Mouse (Mus musculus) forebrain, embryonic 10.5 days (tissue): ENCODE measurements around the gene Rab29. TPM values are rescaled to one million over a fixed set of nuclear protein-coding genes. Genes with fewer than 3 reads are reported as not detected.
"Not testable (repeated sequence)": the region's sequence is repeated elsewhere in the genome, so short reads cannot be mapped to it uniquely, and the experiment has no call there.

Source experiments
- DNase-seq: peaks from one replicate; pipeline ENCODE4 v3.0.0-alpha.2; 2017; ENCODE audit warnings: low spot score; ENCODE audit errors: extremely low spot score
- H3K27ac ChIP-seq: fragments of 300-500 bp; sonication (generic); 2 replicates; pipeline ENCODE4 v1.5.1; 2016; ENCODE audit warnings: mild to moderate bottlenecking
- H3K27me3 ChIP-seq: fragments of 300-500 bp; sonication (generic); 2 replicates; pipeline ENCODE4 v1.6.1; 2016; ENCODE audit warnings: mild to moderate bottlenecking; ENCODE audit not compliant: poor library complexity, severe bottlenecking
- H3K36me3 ChIP-seq: fragments of 300-500 bp; sonication (generic); replicated peaks from 2 replicates; pipeline ENCODE4 v1.6.1; 2016; ENCODE audit warnings: mild to moderate bottlenecking, moderate library complexity
- H3K4me1 ChIP-seq: fragments of 300-500 bp; sonication (generic); 2 replicates; pipeline ENCODE4 v1.6.1; 2016
- H3K4me3 ChIP-seq: fragments of 300-500 bp; sonication (generic); 2 replicates; pipeline ENCODE4 v1.5.1; 2016; ENCODE audit warnings: mild to moderate bottlenecking, moderate library complexity
- H3K9me3 ChIP-seq: fragments of 300-500 bp; sonication (generic); 2 replicates; pipeline ENCODE4 v1.6.1; 2016; ENCODE audit warnings: mild to moderate bottlenecking, moderate library complexity
- WGBS: fragments of 180-500 bp; shearing (Covaris S2); methylation state at CpG from one replicate; pipeline ENCODE4 v1.1.7; 2016; 5-methylcytosine and 5-hydroxymethylcytosine counted together
- polyA plus RNA-seq: library from polyadenylated mRNA; unstranded; fragments of >200 nt; fragmentation: Nextera tagmentation; extraction: Ambion mirVana; gene quantifications from 2 replicates; pipeline ENCODE4 v1.2.1, GENCODE M21; 2016

Gene Rab29
- 9.2 and 10.4 TPM in 2 replicates for polyA plus RNA-seq

GRCm38 (mm10) chr1:131867093-131867945 lies at the start of gene Rab29:
Gene Rab29 (plus strand): TSS chr1:131867224.
- H3K9me3 ChIP-seq, result no peaks in the 10 kb centered on the region
- H3K27ac ChIP-seq, result peak within 1 kb of the TSS; percentile 68
- WGBS, result 2% methylated on average over 46 of the region's 46 CpGs
- H3K4me3 ChIP-seq, result peak within 1 kb of the TSS; percentile 64
- no peaks in the 10 kb centered on the region for H3K36me3 ChIP-seq
- H3K27me3 ChIP-seq, result peaks cover 17% of the 10 kb centered on the region
- peak; percentile 89 for DNase-seq
- H3K4me1 ChIP-seq, result peaks cover 10% of the 10 kb centered on the region

DNA sequence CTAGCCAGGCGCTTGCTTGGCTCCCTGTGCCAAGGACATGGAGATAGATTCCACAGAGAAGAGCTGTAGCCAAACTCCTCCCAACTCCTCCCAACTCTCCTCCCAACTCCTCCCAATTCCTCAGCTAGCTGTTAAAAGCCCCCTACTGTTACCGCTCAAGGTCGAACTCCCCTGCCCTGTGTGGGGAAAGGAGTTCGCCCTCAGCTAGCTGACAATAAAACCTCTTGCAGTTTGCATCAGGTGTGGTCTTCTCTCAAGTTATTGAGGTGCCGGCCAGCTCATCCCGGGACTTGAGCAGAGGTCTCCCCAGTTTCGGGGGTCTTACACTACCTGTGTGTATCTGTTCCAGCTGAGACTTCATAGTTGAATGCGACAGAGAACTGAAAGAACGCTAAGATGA lies 46.7 kb upstream of the Rab29 start:
- H3K27ac ChIP-seq, H3K4me1 ChIP-seq, H3K9me3 ChIP-seq, H3K36me3 ChIP-seq, H3K27me3 ChIP-seq, DNase-seq, H3K4me3 ChIP-seq: not testable (repeated sequence)
- WGBS, result 81% methylated on average over 9 of the region's 9 CpGs

DNA sequence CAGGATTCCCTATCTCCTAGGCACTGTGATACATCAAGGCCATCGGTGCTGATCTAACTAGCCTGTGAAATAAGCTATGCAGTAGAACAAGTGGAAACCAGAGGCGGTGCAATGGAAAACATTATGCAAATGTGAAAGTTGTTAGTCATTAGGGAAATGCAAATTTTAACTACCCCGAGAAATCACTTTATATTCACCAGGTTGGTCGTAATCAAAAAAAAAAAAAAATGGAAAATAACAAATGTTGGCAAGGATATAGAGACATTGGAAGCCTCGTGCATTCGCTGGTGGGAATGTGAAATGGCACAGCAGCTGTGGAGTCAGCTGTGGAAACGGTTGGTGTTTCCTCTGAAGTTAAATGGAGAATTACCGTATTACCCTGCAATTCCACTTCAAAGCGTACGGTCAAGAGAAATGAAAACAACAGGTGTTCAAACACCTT lies 46.1 kb upstream of the Rab29 start:
- H3K27me3 ChIP-seq, result no peaks in the 10 kb centered on the region
- no peaks in the 10 kb centered on the region for H3K4me1 ChIP-seq
- 89% methylated on average over 10 of the region's 10 CpGs for WGBS
- H3K4me3 ChIP-seq, result no peak overlapping the region
- no peak overlapping the region for H3K27ac ChIP-seq
- H3K9me3 ChIP-seq, result 0 out of 2 replicates have a peak, but pooled peaks cover 6% of the 10 kb centered on the region
- no peaks in the 10 kb centered on the region for H3K36me3 ChIP-seq
- DNase-seq, result no peak

- Histone ChIP-seq H3K36me3 (no peaks in the 10 kb centered on the region), H3K4me1 (peaks cover 5% of the 10 kb centered on the region), H3K4me3 (no peak overlapping the region), H3K27me3 (peaks cover 7% of the 10 kb centered on the region), H3K27ac (no peak overlapping the region), H3K9me3 (0 out of 2 replicates have a peak, but pooled peaks cover 6% of the 10 kb centered on the region)
- DNase-seq, result no peak
- WGBS, result 84% methylated on average over 8 of the region's 8 CpGs
Observed at GRCm38 (mm10) chr1:131822292-131822691, 44.7 kb upstream of the Rab29 start.

GRCm38 (mm10) chr1:131822856-131823492 lies 44.0 kb upstream of the Rab29 start:
- 97% methylated on average over 1 of the region's 1 CpGs for WGBS
- DNase-seq, result no peak
- no peaks in the 10 kb centered on the region for H3K36me3 ChIP-seq

DNA sequence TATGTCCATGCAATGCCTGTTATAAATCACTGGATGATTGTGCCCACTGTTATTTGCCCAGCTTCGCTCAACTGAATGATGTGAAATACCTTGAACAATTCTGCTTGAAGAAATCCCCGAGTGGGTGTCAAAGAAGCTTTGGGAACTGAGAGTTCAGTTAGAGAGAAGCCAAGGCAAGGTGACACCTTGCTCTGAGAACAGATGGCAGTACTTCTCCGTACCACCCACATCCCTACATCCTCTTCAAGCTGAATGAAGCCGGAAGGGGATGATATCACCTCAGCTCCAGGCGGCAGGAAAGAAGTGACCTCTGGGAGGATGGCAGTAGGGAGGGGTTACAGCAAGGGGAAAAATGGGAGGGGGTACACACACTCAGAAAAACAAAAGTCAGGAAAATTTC lies 43.5 kb upstream of the Rab29 start:
- WGBS, result 69% methylated on average over 5 of the region's 5 CpGs
- Histone ChIP-seq H3K27me3 (peaks cover 7% of the 10 kb centered on the region), H3K36me3 (no peaks in the 10 kb centered on the region), H3K27ac (no peak overlapping the region), H3K4me1 (peaks cover 14% of the 10 kb centered on the region), H3K9me3 (0 out of 2 replicates have a peak, but pooled peaks cover 6% of the 10 kb centered on the region), H3K4me3 (no peak overlapping the region)
- DNase-seq, result no peak

More at GRCm38 (mm10) chr1:131822856-131823492, 44.0 kb upstream of the Rab29 start:
- peaks cover 8% of the 10 kb centered on the region for H3K4me1 ChIP-seq
- H3K27me3 ChIP-seq, result peaks cover 7% of the 10 kb centered on the region
- no peak overlapping the region for H3K27ac ChIP-seq
- no peak overlapping the region for H3K4me3 ChIP-seq
- H3K9me3 ChIP-seq, result 0 out of 2 replicates have a peak, but pooled peaks cover 6% of the 10 kb centered on the region

DNA sequence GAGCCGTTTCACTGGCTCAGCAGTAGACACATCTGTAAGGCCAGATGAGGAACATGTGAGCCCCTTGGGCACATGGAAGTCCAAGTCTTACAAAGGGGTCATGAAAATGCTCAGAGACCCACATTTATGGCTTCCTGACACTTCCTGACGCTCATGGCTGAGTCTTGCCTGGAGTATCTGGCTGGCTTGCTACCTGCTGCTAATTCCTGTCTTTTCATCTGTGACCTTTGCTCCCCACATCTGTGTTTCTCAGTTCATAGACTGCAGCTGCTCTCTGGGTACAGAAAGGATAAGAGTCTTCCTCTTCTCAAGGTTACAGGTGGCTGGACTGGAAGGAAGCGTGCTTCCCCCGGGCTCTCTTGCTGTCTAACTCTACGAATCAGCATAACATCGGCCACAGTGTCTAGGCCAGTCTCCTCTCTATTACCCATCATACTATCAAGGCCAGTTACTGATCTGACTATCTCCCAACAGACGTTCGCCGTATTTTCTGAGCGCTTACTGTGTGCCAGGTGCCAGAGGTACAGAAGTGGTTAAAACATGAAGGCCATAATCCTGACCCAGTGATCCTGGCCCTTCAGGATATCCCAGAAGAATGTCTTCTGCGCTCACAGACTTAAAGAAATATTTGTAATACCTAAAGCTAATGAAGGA lies 42.4 kb upstream of the Rab29 start:
- 86% methylated on average over 11 of the region's 11 CpGs for WGBS

GRCm38 (mm10) chr1:131827207-131827786 lies 39.7 kb upstream of the Rab29 start, which contains the start of gene Slc41a1:
Gene Slc41a1 (plus strand): TSS chr1:131827493.
- Histone ChIP-seq H3K27ac (peak within 1 kb of the TSS; percentile 93), H3K36me3 (peaks cover 25% of the 10 kb centered on the region), H3K4me3 (peak within 1 kb of the TSS; percentile 87), H3K4me1 (peaks cover 48% of the 10 kb centered on the region), H3K9me3 (no peaks in the 10 kb centered on the region), H3K27me3 (peaks cover 7% of the 10 kb centered on the region)
- no peak for DNase-seq
- WGBS, result 2% methylated on average over 25 of the region's 25 CpGs

More for the DNA sequence above, 42.4 kb upstream of the Rab29 start:
- 0 out of 2 replicates have a peak, but pooled peaks cover under 1% of the 10 kb centered on the region for H3K9me3 ChIP-seq
- H3K4me1 ChIP-seq, result peaks cover 25% of the 10 kb centered on the region
- DNase-seq, result no peak
- H3K27me3 ChIP-seq, result peaks cover 7% of the 10 kb centered on the region
- H3K27ac ChIP-seq, result no peak overlapping the region
- H3K36me3 ChIP-seq, result no peaks in the 10 kb centered on the region
- no peak overlapping the region for H3K4me3 ChIP-seq

GRCm38 (mm10) chr1:131827787-131828258 lies 39.2 kb upstream of the Rab29 start:
- H3K4me3 ChIP-seq, result peak overlapping the region; percentile 87
- peaks cover 30% of the 10 kb centered on the region for H3K36me3 ChIP-seq
- peaks cover 7% of the 10 kb centered on the region for H3K27me3 ChIP-seq
- DNase-seq, result peak; percentile 95
- H3K4me1 ChIP-seq, result peaks cover 53% of the 10 kb centered on the region
- no peaks in the 10 kb centered on the region for H3K9me3 ChIP-seq
- peak overlapping the region; percentile 93 for H3K27ac ChIP-seq
- WGBS, result under 1% methylated on average over 36 of the region's 36 CpGs

GRCm38 (mm10) chr1:131828297-131829126 lies 38.5 kb upstream of the Rab29 start:
- no peak for DNase-seq
- Histone ChIP-seq H3K9me3 (no peaks in the 10 kb centered on the region), H3K36me3 (peaks cover 37% of the 10 kb centered on the region), H3K27me3 (peaks cover 7% of the 10 kb centered on the region), H3K4me1 (peaks cover 55% of the 10 kb centered on the region), H3K4me3 (peak overlapping the region; percentile 87), H3K27ac (peak overlapping the region; percentile 93)
- 2% methylated on average over 19 of the region's 22 CpGs for WGBS

- no peak for DNase-seq
- Histone ChIP-seq H3K4me3 (peak overlapping the region; percentile 87), H3K4me1 (peaks cover 55% of the 10 kb centered on the region), H3K27ac (no peak overlapping the region), H3K36me3 (peaks cover 44% of the 10 kb centered on the region), H3K27me3 (peaks cover 7% of the 10 kb centered on the region), H3K9me3 (no peaks in the 10 kb centered on the region)
- 53% methylated on average over 5 of the region's 5 CpGs for WGBS
Observed at GRCm38 (mm10) chr1:131829279-131829678, 37.7 kb upstream of the Rab29 start.
